Mouse (Mus musculus) left cerebral cortex, postnatal 14 days (tissue): ENCODE measurements around the gene Pld1. TPM values are rescaled to one million over a fixed set of nuclear protein-coding genes. Genes with fewer than 3 reads are reported as not detected.

Source experiments
- DNase-seq, 2 experiments: peaks; one replicate each; pipeline ENCODE4 v3.0.0; 2021 to 2022; ENCODE audit warnings: low spot score in 2 of 2, mixed read lengths in 1 of 2
- intact Hi-C: fragments of 180-260 bp; cut with DNase I; formaldehyde crosslinking; loops from one replicate; pipeline ENCODE4 v1.15.1; 2025
- total RNA-seq, 2 experiments: library from RNA; stranded (reverse); gene quantifications; 2 replicates each; pipeline ENCODE4 v1.2.3; 2021

Gene Pld1
- total RNA-seq, 2 experiments from 2014 or later, result 8.5 to 10.2 TPM

GRCm38 (mm10) chr3:28178333-28178732, 239.8 kb downstream of the Pld1 start:
- intact Hi-C loops, result loop anchor here (10.0 kb wide), 1 partner anchor 226 kb away; no protein-coding TSS in a partner anchor
- no peak for DNase-seq

Other genes with a start within 250 kb of the Pld1 start
- 10 to 100 TPM; 23.2 to 25.2 TPM for gene Fndc3b, start 227.4 kb upstream of the Pld1 start, total RNA-seq
- gene Tmem212, start 42.3 kb upstream of the Pld1 start, total RNA-seq, result under 1 TPM in 1 of 2 experiments, not detected in 1; 0.68 TPM